Mouse (Mus musculus): ENCODE measurements around the gene Tmtc4. TPM values are rescaled to one million over a fixed set of nuclear protein-coding genes. Genes with fewer than 3 reads are reported as not detected.
A peak's percentile ranks its signal among the peaks of the same experiment; 100 is the strongest.

Gene Tmtc4
- total RNA-seq, 2 experiments from 2014 or later = 29.2 to 44.6 TPM

GRCm38 (mm10) chr14:122905007-122905406, 78.8 kb downstream of the Tmtc4 start:
- no peak for DNase-seq (ENCODE audit: low spot score in 2 of 2)

GRCm38 (mm10) chr14:122903923-122904351, 79.9 kb downstream of the Tmtc4 start:
- no peak for DNase-seq (ENCODE audit: low spot score in 2 of 2)

- DNase-seq (ENCODE audit: low spot score in 2 of 2) = peak; percentile 18 to 52
Measured at GRCm38 (mm10) chr14:122902884-122903283, 81.0 kb downstream of the Tmtc4 start.

- no peak for DNase-seq (ENCODE audit: low spot score in 2 of 2)
Measured at GRCm38 (mm10) chr14:122902136-122902535, 81.7 kb downstream of the Tmtc4 start.

- DNase-seq (ENCODE audit: low spot score in 2 of 2) = no peak
Measured at GRCm38 (mm10) chr14:122901715-122902114, 82.1 kb downstream of the Tmtc4 start.

- no peak for DNase-seq (ENCODE audit: low spot score in 2 of 2)
Measured at GRCm38 (mm10) chr14:122901177-122901576, 82.7 kb downstream of the Tmtc4 start.

- no peak for DNase-seq (ENCODE audit: low spot score in 2 of 2)
Measured at GRCm38 (mm10) chr14:122900679-122901078, 83.2 kb downstream of the Tmtc4 start.

GRCm38 (mm10) chr14:122898550-122898949, 85.3 kb downstream of the Tmtc4 start:
- no peak for DNase-seq (ENCODE audit: low spot score in 2 of 2)

- no peak for DNase-seq (ENCODE audit: low spot score in 2 of 2)
Measured at GRCm38 (mm10) chr14:122896106-122896505, 87.7 kb downstream of the Tmtc4 start.

- no peak for DNase-seq (ENCODE audit: low spot score in 2 of 2)
Measured at GRCm38 (mm10) chr14:122891470-122891968, 92.3 kb downstream of the Tmtc4 start.

- DNase-seq (ENCODE audit: low spot score in 2 of 2) = no peak
Measured at GRCm38 (mm10) chr14:122888480-122888872, 95.4 kb downstream of the Tmtc4 start.

GRCm38 (mm10) chr14:122887702-122888479, 95.9 kb downstream of the Tmtc4 start:
- DNase-seq (ENCODE audit: low spot score in 2 of 2) = no peak

GRCm38 (mm10) chr14:122887278-122887677, 96.6 kb downstream of the Tmtc4 start:
- no peak for DNase-seq (ENCODE audit: low spot score in 2 of 2)

GRCm38 (mm10) chr14:122885893-122886292, 97.9 kb downstream of the Tmtc4 start:
- no peak for DNase-seq (ENCODE audit: low spot score in 2 of 2)

- DNase-seq (ENCODE audit: low spot score in 2 of 2) = no peak
Measured at GRCm38 (mm10) chr14:122883821-122884584, 99.8 kb downstream of the Tmtc4 start.

GRCm38 (mm10) chr14:122883410-122883806, 100.4 kb downstream of the Tmtc4 start:
- no peak for DNase-seq (ENCODE audit: low spot score in 2 of 2)

- no peak for DNase-seq (ENCODE audit: low spot score in 2 of 2)
Measured at GRCm38 (mm10) chr14:122882795-122883409, 100.9 kb downstream of the Tmtc4 start.

- DNase-seq (ENCODE audit: low spot score in 2 of 2) = no peak
Measured at GRCm38 (mm10) chr14:122882201-122882639, 101.6 kb downstream of the Tmtc4 start.

GRCm38 (mm10) chr14:122881699-122882098, 102.1 kb downstream of the Tmtc4 start:
- DNase-seq (ENCODE audit: low spot score in 2 of 2) = no peak

GRCm38 (mm10) chr14:122880291-122880690, 103.5 kb downstream of the Tmtc4 start:
- DNase-seq (ENCODE audit: low spot score in 2 of 2) = no peak

GRCm38 (mm10) chr14:122877787-122878186, 106.0 kb downstream of the Tmtc4 start:
- no peak for DNase-seq (ENCODE audit: low spot score in 2 of 2)

GRCm38 (mm10) chr14:122876723-122877122, 107.1 kb downstream of the Tmtc4 start:
- DNase-seq (ENCODE audit: low spot score in 2 of 2) = no peak

Data from adrenal gland, postnatal 4 days (tissue).